Mouse (Mus musculus): ENCODE results near the gene Grk2. TPM values are rescaled to one million over a fixed set of nuclear protein-coding genes. Genes with fewer than 3 reads are reported as not detected.
A peak's percentile ranks its signal among the peaks of the same experiment; 100 is the strongest.

The Grk2 gene
- polyA plus RNA-seq, 1 experiment from 2014 or later = 18.5 TPM

DNA sequence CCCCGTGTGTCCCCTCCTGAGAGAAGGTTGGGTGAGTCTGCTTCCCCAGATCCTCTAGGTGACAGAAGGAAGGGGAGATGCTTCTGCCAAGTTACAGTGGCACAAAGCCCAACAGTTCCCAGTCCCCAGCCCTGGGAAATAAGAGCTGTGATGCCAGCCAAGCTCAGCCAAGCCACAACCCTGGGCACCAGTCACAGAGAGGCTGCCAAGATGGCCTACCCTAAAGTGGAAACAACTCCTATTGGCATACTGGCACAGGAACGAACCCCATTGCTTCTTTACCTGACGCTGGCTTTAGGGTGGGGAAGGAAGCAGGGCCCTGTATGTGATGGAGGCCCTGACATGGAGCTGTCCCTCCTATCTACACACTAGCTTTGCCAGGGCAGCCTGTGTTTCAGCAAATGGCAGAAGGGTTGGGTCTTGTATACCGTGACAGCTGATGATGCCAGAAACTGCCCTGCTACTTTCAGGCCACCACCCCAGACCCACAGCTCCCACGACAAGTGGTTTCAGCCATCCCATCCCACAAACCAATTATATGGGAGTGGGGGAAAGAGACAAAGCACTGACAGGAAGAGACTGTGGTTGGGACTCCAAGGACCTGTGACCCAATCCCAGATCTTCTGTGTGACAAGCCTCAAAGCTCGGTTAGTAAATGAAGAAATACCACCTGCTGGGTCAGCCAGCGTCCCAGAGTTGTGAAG is 2.9 kb downstream of the Grk2 start:
- H3K9ac ChIP-seq = no peak overlapping the region
- H3K9me3 ChIP-seq = no peaks in the 10 kb centered on the region
- peak overlapping the region; percentile 81 for H3K27ac ChIP-seq
- no peak for ATAC-seq (ENCODE audit: insufficient number of reproducible peaks, low FRiP score, low TSS enrichment, low read depth)
- H3K4me3 ChIP-seq = no peak overlapping the region
- H3K4me1 ChIP-seq = peaks cover 79% of the 10 kb centered on the region
- peak overlapping the region; percentile 71 for H3K4me2 ChIP-seq
- H3K36me3 ChIP-seq = no peaks in the 10 kb centered on the region
- WGBS = 57% methylated on average over 7 of the region's 7 CpGs
- H3K27me3 ChIP-seq = no peaks in the 10 kb centered on the region

DNA sequence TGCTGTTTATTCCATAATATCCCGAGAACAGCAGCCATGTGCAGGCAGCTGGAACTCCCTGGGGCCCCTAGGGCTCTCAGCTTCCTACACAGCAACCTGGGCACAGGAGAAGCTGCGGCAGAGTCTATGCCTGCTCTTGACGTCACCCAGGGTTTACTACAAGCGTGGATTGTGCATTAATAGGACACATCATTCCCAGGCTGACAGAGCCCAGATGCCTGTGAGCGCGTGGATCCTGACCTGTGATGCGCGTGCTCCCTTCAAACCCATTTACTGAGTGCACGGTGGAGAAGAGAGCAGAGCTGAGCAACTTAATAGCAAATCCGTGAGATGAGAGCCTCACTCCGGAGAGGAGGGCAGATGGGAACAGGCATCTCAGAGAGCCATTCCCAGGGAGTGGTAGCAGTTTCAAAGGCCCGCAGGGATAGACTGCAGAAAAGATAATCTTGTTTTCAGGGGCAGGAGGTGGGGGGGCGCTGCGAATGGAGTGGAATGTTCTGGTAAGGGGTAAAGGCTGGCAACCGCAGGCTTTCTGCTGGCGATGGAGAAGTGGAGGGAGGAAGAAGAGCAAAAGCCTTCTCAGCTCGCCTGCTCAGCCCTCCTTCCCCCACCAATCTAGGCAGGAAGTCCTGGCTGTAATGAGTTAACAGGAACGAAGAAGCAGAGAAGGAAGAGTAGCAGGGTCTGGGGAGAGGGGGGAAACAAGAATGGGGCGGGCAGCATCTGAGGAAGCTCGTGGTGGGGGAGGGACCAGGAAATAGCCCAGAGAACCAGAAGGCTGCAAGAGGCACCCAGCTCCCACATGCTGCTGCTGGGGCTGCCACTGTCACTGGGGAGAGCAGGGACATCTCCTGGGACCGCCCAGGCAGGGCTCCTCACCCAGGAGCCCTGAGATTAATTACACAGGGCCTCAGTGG is 4.0 kb downstream of the Grk2 start:
- Histone ChIP-seq H3K27me3 (no peaks in the 10 kb centered on the region), H3K4me2 (peak overlapping the region; percentile 41), H3K36me3 (0 out of 2 replicates have a peak, but pooled peaks cover 4% of the 10 kb centered on the region), H3K4me1 (peaks cover 78% of the 10 kb centered on the region), H3K9ac (0 out of 2 replicates have a peak overlapping the region, but pooled peaks have one; percentile 11), H3K27ac (peak overlapping the region; percentile 81), H3K9me3 (no peaks in the 10 kb centered on the region), H3K4me3 (peak overlapping the region; percentile 12)
- no peak for ATAC-seq (ENCODE audit: insufficient number of reproducible peaks, low FRiP score, low TSS enrichment, low read depth)
- WGBS = 15% methylated on average over 21 of the region's 21 CpGs

DNA sequence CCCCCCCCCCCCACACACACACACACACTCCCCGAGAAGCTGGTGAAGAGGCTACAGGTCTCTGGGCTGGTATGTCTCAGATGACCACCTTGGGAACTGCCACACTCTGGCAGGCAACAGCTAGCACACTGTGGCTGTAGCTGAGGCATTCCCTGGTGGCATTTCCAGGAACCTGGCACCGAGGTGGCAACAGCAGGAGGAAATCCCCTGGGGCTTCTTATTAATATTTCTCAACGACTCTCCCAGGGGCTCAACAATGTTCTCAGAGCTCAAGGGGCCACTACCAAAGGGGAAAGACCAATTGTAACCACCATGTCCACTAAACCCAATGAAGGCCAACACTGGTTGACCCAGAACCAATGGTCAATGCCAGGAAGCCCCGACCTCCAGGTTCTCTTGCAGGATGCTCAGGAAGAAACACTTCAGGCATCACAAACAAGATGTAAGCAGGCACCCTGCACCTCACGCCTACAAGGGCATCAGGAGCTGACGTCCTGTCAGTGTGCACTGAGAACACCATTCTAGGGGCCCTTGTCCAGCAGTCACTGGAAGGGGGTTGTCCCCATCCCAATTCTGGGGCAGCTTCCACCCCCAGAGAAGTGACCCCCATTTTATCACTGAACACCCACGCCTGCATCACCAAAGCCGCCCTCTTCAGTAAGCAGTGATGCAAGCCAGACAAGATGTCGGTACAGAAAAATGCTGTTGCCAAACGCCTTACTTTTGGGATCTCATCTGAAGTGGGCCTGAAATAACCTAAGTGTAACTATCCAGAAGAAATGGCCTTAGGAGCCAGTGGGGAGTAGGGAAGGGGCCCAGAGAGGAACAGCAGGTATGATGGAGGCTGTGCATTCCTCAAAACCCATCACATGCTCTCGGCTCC is 4.9 kb downstream of the Grk2 start:
- ATAC-seq (ENCODE audit: insufficient number of reproducible peaks, low FRiP score, low TSS enrichment, low read depth) = no peak
- H3K27ac ChIP-seq = peak overlapping the region; percentile 81
- no peak overlapping the region for H3K9ac ChIP-seq
- H3K36me3 ChIP-seq = 0 out of 2 replicates have a peak, but pooled peaks cover 4% of the 10 kb centered on the region
- peak overlapping the region; percentile 41 for H3K4me2 ChIP-seq
- H3K27me3 ChIP-seq = no peaks in the 10 kb centered on the region
- no peak overlapping the region for H3K4me3 ChIP-seq
- WGBS = 57% methylated on average over 11 of the region's 11 CpGs
- H3K4me1 ChIP-seq = peaks cover 76% of the 10 kb centered on the region
- H3K9me3 ChIP-seq = no peaks in the 10 kb centered on the region

DNA sequence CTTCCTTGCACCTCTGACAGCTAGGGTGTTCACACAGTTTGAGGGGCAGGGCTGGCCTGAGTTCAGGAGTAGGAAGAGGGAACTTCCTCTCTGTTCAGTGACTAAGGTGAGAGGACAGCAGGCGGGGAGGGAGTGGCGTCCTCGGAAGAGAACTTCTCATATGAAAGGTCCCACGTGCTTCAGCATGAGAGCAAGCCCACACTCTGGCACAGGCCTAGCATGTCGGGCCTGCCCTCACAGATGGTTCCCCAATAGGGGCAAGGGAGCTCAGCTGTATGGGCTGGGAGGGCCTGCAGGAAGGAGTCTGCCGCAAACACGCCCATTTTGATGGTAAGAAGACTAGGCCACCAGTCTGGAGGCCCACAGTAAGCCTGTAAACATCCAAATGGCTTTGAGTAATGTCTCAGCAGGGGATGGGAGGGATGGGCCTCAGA is 5.7 kb downstream of the Grk2 start:
- H3K9ac ChIP-seq = 0 out of 2 replicates have a peak overlapping the region, but pooled peaks have one; percentile 4
- no peak overlapping the region for H3K4me3 ChIP-seq
- no peaks in the 10 kb centered on the region for H3K9me3 ChIP-seq
- no peak for ATAC-seq (ENCODE audit: insufficient number of reproducible peaks, low FRiP score, low TSS enrichment, low read depth)
- WGBS = 36% methylated on average over 7 of the region's 7 CpGs
- H3K27ac ChIP-seq = peak overlapping the region; percentile 65
- peaks cover 73% of the 10 kb centered on the region for H3K4me1 ChIP-seq
- H3K4me2 ChIP-seq = no peak overlapping the region
- no peaks in the 10 kb centered on the region for H3K27me3 ChIP-seq
- 0 out of 2 replicates have a peak, but pooled peaks cover 7% of the 10 kb centered on the region for H3K36me3 ChIP-seq

DNA sequence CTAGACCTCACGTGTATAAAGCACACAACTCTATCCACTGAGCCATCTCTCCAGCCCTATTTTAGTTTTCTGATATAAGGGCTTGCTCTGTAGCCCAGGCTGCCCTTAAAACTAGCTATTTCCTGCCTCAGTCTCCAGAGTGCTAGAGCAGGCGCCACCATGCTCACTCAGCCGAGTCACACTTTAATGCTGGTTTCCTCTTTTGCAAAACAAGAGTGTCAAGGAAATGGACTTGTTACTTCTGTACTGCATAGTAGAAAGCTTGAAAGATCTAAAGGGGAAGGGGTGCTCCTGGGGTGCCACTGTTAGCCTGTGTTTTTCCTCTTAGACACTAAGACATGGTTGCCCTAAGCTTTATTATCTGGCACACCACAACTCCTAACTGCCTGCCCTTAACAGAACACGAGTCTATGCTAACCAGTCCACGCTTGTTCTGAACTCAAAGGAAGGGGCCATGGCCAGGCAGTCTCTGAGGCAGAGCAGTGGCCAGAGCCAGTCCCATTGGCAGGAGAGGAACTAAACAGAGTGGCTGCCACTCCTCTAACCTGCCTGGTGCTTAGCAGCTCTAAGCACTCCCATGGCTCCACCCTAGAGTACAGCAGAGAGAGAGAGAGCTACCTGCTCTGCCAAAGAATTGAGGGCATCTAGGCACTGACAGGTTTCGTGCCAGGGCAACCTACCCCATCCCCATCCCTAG is 6.3 kb downstream of the Grk2 start:
- WGBS = 76% methylated on average over 6 of the region's 6 CpGs
- peaks cover 68% of the 10 kb centered on the region for H3K4me1 ChIP-seq
- no peak; the same call in 1 of the 2 replicates for ATAC-seq (ENCODE audit: insufficient number of reproducible peaks, low FRiP score, low TSS enrichment, low read depth)

DNA sequence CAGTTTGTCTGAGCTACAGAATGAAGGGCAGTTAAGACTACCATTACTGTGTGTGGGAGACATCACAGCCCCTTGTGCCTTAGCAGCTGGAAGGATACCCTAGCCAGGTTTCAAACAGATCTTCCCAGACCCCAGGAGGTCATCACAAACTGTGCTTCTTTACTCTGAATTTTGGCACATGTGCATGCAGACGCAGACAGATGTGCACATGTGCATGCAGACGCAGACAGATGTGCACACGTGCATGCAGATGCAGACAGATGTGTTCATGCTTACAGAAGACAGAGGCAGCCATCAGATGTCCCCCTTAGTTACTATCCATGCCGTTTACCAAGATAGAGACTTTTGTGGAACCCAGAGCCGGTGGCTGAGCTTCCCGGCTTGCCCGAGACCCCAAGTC is 6.9 kb downstream of the Grk2 start:
- Histone ChIP-seq H3K36me3 (0 out of 2 replicates have a peak, but pooled peaks cover 11% of the 10 kb centered on the region), H3K27me3 (no peaks in the 10 kb centered on the region), H3K4me2 (no peak overlapping the region), H3K27ac (0 out of 2 replicates have a peak overlapping the region, but pooled peaks have one; percentile 65), H3K4me3 (no peak overlapping the region), H3K4me1 (peaks cover 68% of the 10 kb centered on the region), H3K9ac (no peak overlapping the region), H3K9me3 (no peaks in the 10 kb centered on the region)
- ATAC-seq (ENCODE audit: insufficient number of reproducible peaks, low FRiP score, low TSS enrichment, low read depth) = no peak
- 89% methylated on average over 7 of the region's 7 CpGs for WGBS

More for the DNA sequence above, 6.3 kb downstream of the Grk2 start:
- Histone ChIP-seq H3K9me3 (no peaks in the 10 kb centered on the region), H3K27me3 (no peaks in the 10 kb centered on the region), H3K4me2 (no peak overlapping the region), H3K36me3 (0 out of 2 replicates have a peak, but pooled peaks cover 11% of the 10 kb centered on the region), H3K4me3 (no peak overlapping the region), H3K27ac (peak overlapping the region; percentile 65), H3K9ac (no peak overlapping the region)

DNA sequence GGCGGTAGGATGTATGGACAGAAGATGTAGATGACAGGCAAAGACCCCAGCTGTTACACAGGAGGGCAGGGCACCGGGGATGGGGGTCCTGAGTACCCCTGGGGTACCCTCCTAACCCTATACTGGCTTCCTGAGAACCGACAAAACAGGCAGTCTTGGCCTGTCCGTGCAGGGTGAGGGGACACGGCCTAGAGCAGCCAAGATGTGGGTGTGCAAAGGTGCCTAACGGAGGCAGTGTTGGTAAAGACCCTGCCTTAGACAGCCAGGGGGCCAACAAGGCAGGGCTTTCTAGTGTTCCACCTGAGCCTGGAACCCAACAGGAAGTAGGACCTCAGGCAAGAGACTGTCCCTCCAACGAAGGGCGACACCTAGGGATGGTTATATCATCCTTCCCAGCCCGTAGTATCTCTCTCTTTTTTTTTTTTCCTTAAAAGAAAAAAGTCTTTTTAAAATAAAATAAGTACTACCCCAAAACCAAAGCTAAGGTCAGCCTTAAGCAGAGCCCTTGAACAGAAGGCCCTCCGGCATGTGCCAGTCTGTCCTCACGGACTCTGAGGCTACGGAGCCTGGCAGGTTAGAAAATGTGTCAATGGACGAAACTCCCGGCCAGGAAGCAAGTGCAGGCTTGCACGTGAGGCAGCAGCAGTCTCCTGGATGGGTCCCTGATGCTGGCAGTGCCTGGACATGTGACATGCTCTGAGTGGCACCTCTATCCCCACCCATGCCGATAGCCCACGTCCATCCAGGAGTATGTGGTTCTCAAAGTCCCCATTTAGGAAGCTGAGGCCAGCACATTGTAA is 7.5 kb downstream of the Grk2 start:
- no peak overlapping the region for H3K27ac ChIP-seq
- H3K9me3 ChIP-seq = no peaks in the 10 kb centered on the region
- peaks cover 15% of the 10 kb centered on the region; the same call in 1 of the 2 replicates for H3K36me3 ChIP-seq
- ATAC-seq (ENCODE audit: insufficient number of reproducible peaks, low FRiP score, low TSS enrichment, low read depth) = no peak
- no peaks in the 10 kb centered on the region for H3K27me3 ChIP-seq
- no peak overlapping the region for H3K9ac ChIP-seq
- WGBS = 76% methylated on average over 17 of the region's 17 CpGs
- no peak overlapping the region for H3K4me2 ChIP-seq
- peaks cover 62% of the 10 kb centered on the region for H3K4me1 ChIP-seq
- H3K4me3 ChIP-seq = no peak overlapping the region

DNA sequence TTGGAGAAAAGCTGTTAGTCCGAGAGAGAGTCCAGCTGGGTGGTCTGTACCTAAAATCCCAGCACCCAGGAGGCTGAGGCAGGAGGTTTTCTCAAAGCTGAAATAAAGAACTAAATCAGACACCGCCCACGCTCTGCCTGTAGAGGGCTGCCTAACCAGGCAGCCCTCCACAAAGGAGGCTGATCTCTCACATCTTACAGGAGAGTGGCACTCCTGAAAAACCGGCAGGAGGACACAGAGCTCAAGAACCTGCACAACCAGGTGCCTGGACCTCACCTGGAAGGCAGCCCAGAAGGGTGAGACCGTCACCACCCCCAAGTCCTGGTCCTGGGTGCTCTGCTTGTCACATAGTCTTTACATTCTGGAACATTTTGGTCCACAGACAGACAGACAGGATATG is 8.2 kb downstream of the Grk2 start:
- H3K9me3 ChIP-seq = no peaks in the 10 kb centered on the region
- peaks cover 55% of the 10 kb centered on the region for H3K4me1 ChIP-seq
- H3K36me3 ChIP-seq = peaks cover 19% of the 10 kb centered on the region
- H3K27ac ChIP-seq = no peak overlapping the region
- H3K27me3 ChIP-seq = no peaks in the 10 kb centered on the region
- H3K9ac ChIP-seq = no peak overlapping the region
- ATAC-seq (ENCODE audit: insufficient number of reproducible peaks, low FRiP score, low TSS enrichment, low read depth) = no peak
- no peak overlapping the region for H3K4me3 ChIP-seq
- 85% methylated on average over 5 of the region's 5 CpGs for WGBS
- H3K4me2 ChIP-seq = no peak overlapping the region

DNA sequence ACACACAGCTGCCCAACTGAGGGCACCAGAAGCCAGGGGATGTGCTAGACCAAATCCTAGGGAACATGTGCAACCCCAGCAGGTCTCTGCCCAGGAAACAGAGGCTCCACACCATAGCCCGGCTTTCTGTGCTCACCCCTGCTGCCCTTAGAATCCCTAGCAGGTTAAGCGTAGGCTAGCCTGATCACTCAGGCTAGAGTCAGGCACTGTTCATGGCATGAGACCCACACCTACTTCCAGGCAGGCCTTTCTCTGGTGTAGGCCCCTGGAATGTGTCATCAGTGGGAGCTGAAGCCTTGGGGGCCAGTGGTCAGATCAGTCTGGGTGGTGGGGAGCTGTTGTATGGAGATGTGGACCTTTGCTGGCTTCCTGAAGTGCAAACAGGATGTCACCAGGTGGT is 9.4 kb downstream of the Grk2 start:
- Histone ChIP-seq H3K27ac (peak overlapping the region; percentile 22; the same call in 1 of the 2 replicates), H3K4me2 (no peak overlapping the region), H3K4me1 (peaks cover 43% of the 10 kb centered on the region), H3K9ac (no peak overlapping the region), H3K9me3 (no peaks in the 10 kb centered on the region), H3K27me3 (no peaks in the 10 kb centered on the region), H3K36me3 (peaks cover 31% of the 10 kb centered on the region), H3K4me3 (no peak overlapping the region)
- no peak for ATAC-seq (ENCODE audit: insufficient number of reproducible peaks, low FRiP score, low TSS enrichment, low read depth)
- 88% methylated on average over 2 of the region's 2 CpGs for WGBS

DNA sequence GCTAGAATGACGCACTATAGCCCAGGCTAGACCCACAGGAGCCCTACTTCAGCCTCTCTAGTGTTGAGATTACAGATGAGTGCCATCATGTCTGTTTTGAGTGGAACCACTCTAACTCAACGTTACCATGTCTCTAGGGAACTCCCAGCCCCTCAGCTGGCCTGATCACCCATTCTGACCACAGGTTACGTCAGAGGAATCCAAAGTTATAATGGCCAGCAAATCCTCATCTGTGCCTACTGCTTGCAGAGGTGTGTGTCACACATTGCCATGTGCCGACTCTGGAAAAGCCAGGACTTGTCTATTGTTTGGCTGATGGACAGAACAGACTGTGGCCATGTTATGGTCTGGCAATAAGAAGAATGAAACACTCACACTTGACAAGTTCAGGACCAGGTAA is 10.6 kb downstream of the Grk2 start:
- Histone ChIP-seq H3K27me3 (no peaks in the 10 kb centered on the region), H3K4me1 (peaks cover 31% of the 10 kb centered on the region), H3K4me3 (no peak overlapping the region), H3K9me3 (no peaks in the 10 kb centered on the region), H3K27ac (no peak overlapping the region), H3K9ac (no peak overlapping the region), H3K36me3 (peaks cover 43% of the 10 kb centered on the region), H3K4me2 (no peak overlapping the region)
- ATAC-seq (ENCODE audit: insufficient number of reproducible peaks, low FRiP score, low TSS enrichment, low read depth) = no peak
- WGBS = 87% methylated on average over 4 of the region's 4 CpGs
